Mouse (Mus musculus): ENCODE results near the gene Sprr2a3. TPM values are rescaled to one million over a fixed set of nuclear protein-coding genes. Genes with fewer than 3 reads are reported as not detected.

Gene Sprr2a3
- not detected in 2 replicates for polyA plus RNA-seq (2012; ENCODE audit: low replicate concordance)

DNA sequence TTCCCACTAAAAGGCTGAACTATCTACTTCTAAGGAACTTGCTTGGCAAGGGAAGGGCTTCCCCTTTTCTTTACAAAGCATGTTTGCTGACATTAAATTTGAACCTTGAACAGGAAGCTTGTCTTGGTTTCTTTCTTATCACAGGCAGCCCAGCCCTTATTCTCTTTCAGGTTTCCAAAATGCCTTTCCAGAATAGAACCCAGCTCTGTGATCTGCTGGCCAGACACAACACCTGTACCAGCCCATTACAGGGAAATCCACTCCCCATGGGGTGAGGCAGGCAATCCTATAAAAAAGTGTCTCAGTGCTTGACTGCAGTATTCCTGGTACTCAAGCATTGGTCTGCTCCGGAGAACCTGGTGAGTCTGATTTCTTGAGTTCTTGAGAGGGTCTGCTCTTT, at the start of gene Sprr2a3:
Gene Sprr2a3, plus strand, starts transcription at position 317 of the 400 bp plus-strand sequence.

DNA sequence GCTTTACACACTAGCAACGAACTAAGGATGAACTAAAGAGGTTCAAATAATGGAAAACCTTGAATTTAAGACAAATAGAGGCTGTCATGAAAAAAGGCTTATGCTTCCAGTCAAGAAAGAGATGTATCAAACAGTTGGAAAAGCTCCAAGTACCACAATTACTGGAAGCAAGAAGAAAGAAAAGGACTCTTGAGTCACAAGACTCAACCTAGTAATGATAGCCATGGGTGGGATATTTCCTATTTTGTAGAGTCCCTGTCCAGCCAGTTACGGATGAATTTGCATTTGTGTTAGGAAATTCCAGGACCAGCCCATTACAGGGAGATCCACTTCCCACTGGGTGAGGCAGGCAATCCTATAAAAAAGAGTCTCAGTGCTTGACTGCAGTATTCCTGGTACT, 31.1 kb downstream of the Sprr2a3 start, which contains the start of gene Sprr2b:
Gene Sprr2b, plus strand, starts transcription at position 301 of the 400 bp plus-strand sequence.

DNA sequence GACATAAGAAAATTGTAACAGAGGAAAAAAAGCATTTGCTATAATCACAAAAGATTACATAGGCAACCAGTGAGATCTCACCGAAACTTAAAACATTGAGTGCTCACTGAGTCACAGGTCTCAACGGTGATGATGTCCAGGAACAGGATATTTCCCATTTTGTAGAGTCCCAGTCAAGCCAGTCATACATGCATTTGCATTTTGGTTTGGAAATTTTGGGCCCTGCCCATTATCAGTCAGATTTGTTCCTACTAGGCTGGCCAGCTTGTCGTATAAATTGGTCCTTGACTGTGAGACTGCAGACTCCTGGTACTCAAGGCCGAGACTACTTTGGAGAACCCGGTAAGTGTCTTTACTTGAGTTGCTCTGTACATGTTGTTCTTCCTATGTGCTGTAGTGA, 53.6 kb downstream of the Sprr2a3 start, which contains the start of gene Sprr2d:
Gene Sprr2d, plus strand, starts transcription at position 301 of the 400 bp plus-strand sequence.

Other genes starting within 250 kb of the Sprr2a3 start
- not detected in 2 replicates for gene Lor, start 202.3 kb upstream of the Sprr2a3 start, polyA plus RNA-seq (2012; ENCODE audit: low replicate concordance)
- gene Prr9, start 161.5 kb upstream of the Sprr2a3 start, polyA plus RNA-seq (2012; ENCODE audit: low replicate concordance), result not detected in 2 replicates
- not detected in 2 replicates for gene Lelp1, start 142.7 kb upstream of the Sprr2a3 start, polyA plus RNA-seq (2012; ENCODE audit: low replicate concordance)
- gene Sprr2a1, start 69.6 kb upstream of the Sprr2a3 start, polyA plus RNA-seq (2012; ENCODE audit: low replicate concordance), result not detected in 2 replicates
- not detected in 2 replicates for gene Sprr2a2, start 69.5 kb upstream of the Sprr2a3 start, polyA plus RNA-seq (2012; ENCODE audit: low replicate concordance)
- gene Sprr2b, start 31.2 kb downstream of the Sprr2a3 start, polyA plus RNA-seq (2012; ENCODE audit: low replicate concordance), result not detected in 2 replicates
- not detected in 2 replicates for gene Sprr2d, start 53.7 kb downstream of the Sprr2a3 start, polyA plus RNA-seq (2012; ENCODE audit: low replicate concordance)
- gene Sprr2e, start 66.7 kb downstream of the Sprr2a3 start, polyA plus RNA-seq (2012; ENCODE audit: low replicate concordance), result not detected in 2 replicates
- not detected in 2 replicates for gene Sprr2f, start 79.8 kb downstream of the Sprr2a3 start, polyA plus RNA-seq (2012; ENCODE audit: low replicate concordance)
- gene Sprr2h, start 100.3 kb downstream of the Sprr2a3 start, polyA plus RNA-seq (2012; ENCODE audit: low replicate concordance), result not detected in 2 replicates
- not detected in 2 replicates for gene Sprr2i, start 122.6 kb downstream of the Sprr2a3 start, polyA plus RNA-seq (2012; ENCODE audit: low replicate concordance)
- not detected in 2 replicates for gene Sprr2j-ps, start 132.7 kb downstream of the Sprr2a3 start, polyA plus RNA-seq (2012; ENCODE audit: low replicate concordance)
- gene Gm9774, start 144.0 kb downstream of the Sprr2a3 start, polyA plus RNA-seq (2012; ENCODE audit: low replicate concordance), result 4.6 and 11.5 TPM in 2 replicates
- not detected in 2 replicates for gene Sprr2k, start 147.2 kb downstream of the Sprr2a3 start, polyA plus RNA-seq (2012; ENCODE audit: low replicate concordance)
- not detected in 2 replicates for gene Sprr1b, start 153.4 kb downstream of the Sprr2a3 start, polyA plus RNA-seq (2012; ENCODE audit: low replicate concordance)
- not detected in 2 replicates for gene Sprr3, start 173.3 kb downstream of the Sprr2a3 start, polyA plus RNA-seq (2012; ENCODE audit: low replicate concordance)
- gene Sprr1a, start 200.5 kb downstream of the Sprr2a3 start, polyA plus RNA-seq (2012; ENCODE audit: low replicate concordance), result not detected in 2 replicates
- gene Sprr4, start 215.1 kb downstream of the Sprr2a3 start, polyA plus RNA-seq (2012; ENCODE audit: low replicate concordance), result not detected in 2 replicates
- not detected in 2 replicates for gene 2310046K23Rik, start 249.1 kb downstream of the Sprr2a3 start, polyA plus RNA-seq (2012; ENCODE audit: low replicate concordance)